Mouse (Mus musculus) olfactory bulb, adult 2 months (tissue): ENCODE measurements around the gene Sntb2.

Experiments
- CTCF ChIP-seq: fragments of 200-500 bp; IDR thresholded peaks from 2 replicates; pipeline ENCODE4 v1.5.1; 2012; ENCODE audit warnings: low read depth, mild to moderate bottlenecking, low read length, moderate library complexity; ENCODE audit not compliant: insufficient read depth
- POLR2A ChIP-seq: fragments of 200-500 bp; IDR thresholded peaks from 2 replicates; pipeline ENCODE4 v1.6.1; 2012; ENCODE audit warnings: mild to moderate bottlenecking, low read depth, low read length, moderate library complexity; ENCODE audit not compliant: insufficient read depth

GRCm38 (mm10) chr8:107046976-107047375 lies 111.4 kb downstream of the Sntb2 start:
- TF ChIP-seq CTCF (no peak), POLR2A (no peak)
